Mouse (Mus musculus): ENCODE data around the gene B3gnt8.

- TF ChIP-seq POLR2A (IDR thresholded peaks at IDR 0.05; ENCODE audit: low read depth, low read length) (no peak), CTCF (IDR thresholded peaks at IDR 0.05; ENCODE audit: extremely low read depth, insufficient read depth, insufficient read length, insufficient replicate concordance) (no peak)
Observed at GRCm38 (mm10) chr7:25672442-25672841, 46.0 kb downstream of the B3gnt8 start.
